Mouse (Mus musculus): ENCODE measurements around the gene Pgm5. TPM values are rescaled to one million over a fixed set of nuclear protein-coding genes. Genes with fewer than 3 reads are reported as not detected.
A peak's percentile ranks its signal among the peaks of the same experiment; 100 is the strongest.

The Pgm5 gene
- polyA plus RNA-seq, 1 experiment from 2014 or later = 0.17 TPM

- 81% methylated on average over 9 of the region's 9 CpGs for WGBS
- Histone ChIP-seq H3K9me3 (replicated peaks) (no peaks in the 10 kb centered on the region), H3K27me3 (ENCODE audit: low read depth, poor library complexity, severe bottlenecking) (no peaks in the 10 kb centered on the region), H3K36me3 (no peaks in the 10 kb centered on the region), H3K27ac (replicated peaks) (no peak overlapping the region), H3K4me3 (no peak overlapping the region), H3K4me1 (peaks cover 23% of the 10 kb centered on the region)
- no peak for DNase-seq (ENCODE audit: low spot score)
Measured at GRCm38 (mm10) chr19:24653230-24653799, 208.3 kb downstream of the Pgm5 start.

- no peaks in the 10 kb centered on the region for H3K36me3 ChIP-seq
Measured at GRCm38 (mm10) chr19:24652342-24653019, 209.2 kb downstream of the Pgm5 start.

GRCm38 (mm10) chr19:24651595-24651994, 210.1 kb downstream of the Pgm5 start:
- 58% methylated on average over 2 of the region's 2 CpGs for WGBS
- no peak for DNase-seq (ENCODE audit: low spot score)

More at GRCm38 (mm10) chr19:24652342-24653019, 209.2 kb downstream of the Pgm5 start:
- Histone ChIP-seq H3K4me1 (peaks cover 23% of the 10 kb centered on the region), H3K27ac (replicated peaks) (no peak overlapping the region), H3K4me3 (no peak overlapping the region), H3K27me3 (ENCODE audit: low read depth, poor library complexity, severe bottlenecking) (no peaks in the 10 kb centered on the region), H3K9me3 (replicated peaks) (no peaks in the 10 kb centered on the region)
- 49% methylated on average over 6 of the region's 6 CpGs for WGBS
- DNase-seq (ENCODE audit: low spot score) = no peak

GRCm38 (mm10) chr19:24650428-24650827, 211.2 kb downstream of the Pgm5 start:
- Histone ChIP-seq H3K4me3 (no peak overlapping the region), H3K27ac (replicated peaks) (no peak overlapping the region), H3K4me1 (peaks cover 25% of the 10 kb centered on the region), H3K9me3 (replicated peaks) (no peaks in the 10 kb centered on the region), H3K27me3 (ENCODE audit: low read depth, poor library complexity, severe bottlenecking) (no peaks in the 10 kb centered on the region), H3K36me3 (no peaks in the 10 kb centered on the region)
- no peak for DNase-seq (ENCODE audit: low spot score)
- 84% methylated on average over 8 of the region's 8 CpGs for WGBS

More at GRCm38 (mm10) chr19:24651595-24651994, 210.1 kb downstream of the Pgm5 start:
- H3K4me1 ChIP-seq = peaks cover 23% of the 10 kb centered on the region
- H3K9me3 ChIP-seq (replicated peaks) = no peaks in the 10 kb centered on the region
- no peak overlapping the region for H3K4me3 ChIP-seq
- peak overlapping the region; percentile 23; the same call in 1 of the 2 replicates for H3K27ac ChIP-seq (replicated peaks)
- no peaks in the 10 kb centered on the region for H3K27me3 ChIP-seq (ENCODE audit: low read depth, poor library complexity, severe bottlenecking)
- H3K36me3 ChIP-seq = no peaks in the 10 kb centered on the region

- H3K36me3 ChIP-seq = no peaks in the 10 kb centered on the region
- no peak overlapping the region for H3K27ac ChIP-seq (replicated peaks)
- H3K27me3 ChIP-seq (ENCODE audit: low read depth, poor library complexity, severe bottlenecking) = no peaks in the 10 kb centered on the region
- 85% methylated on average over 8 of the region's 8 CpGs for WGBS
- H3K9me3 ChIP-seq (replicated peaks) = no peaks in the 10 kb centered on the region
- no peak for DNase-seq (ENCODE audit: low spot score)
- H3K4me3 ChIP-seq = no peak overlapping the region
- peaks cover 33% of the 10 kb centered on the region for H3K4me1 ChIP-seq
Measured at GRCm38 (mm10) chr19:24648016-24648415, 213.6 kb downstream of the Pgm5 start.

- DNase-seq (ENCODE audit: low spot score) = no peak
- WGBS = 82% methylated on average over 8 of the region's 8 CpGs
- H3K27ac ChIP-seq (replicated peaks) = no peak overlapping the region
- H3K36me3 ChIP-seq = no peaks in the 10 kb centered on the region
- peaks cover 19% of the 10 kb centered on the region for H3K4me1 ChIP-seq
- no peak overlapping the region for H3K4me3 ChIP-seq
- H3K9me3 ChIP-seq (replicated peaks) = no peaks in the 10 kb centered on the region
- H3K27me3 ChIP-seq (ENCODE audit: low read depth, poor library complexity, severe bottlenecking) = no peaks in the 10 kb centered on the region
Measured at GRCm38 (mm10) chr19:24646162-24646829, 215.4 kb downstream of the Pgm5 start.

- Histone ChIP-seq H3K27me3 (ENCODE audit: low read depth, poor library complexity, severe bottlenecking) (no peaks in the 10 kb centered on the region), H3K36me3 (no peaks in the 10 kb centered on the region), H3K4me1 (0 out of 2 replicates have a peak, but pooled peaks cover 17% of the 10 kb centered on the region), H3K4me3 (no peak overlapping the region), H3K9me3 (replicated peaks) (no peaks in the 10 kb centered on the region), H3K27ac (replicated peaks) (no peak overlapping the region)
- 72% methylated on average over 10 of the region's 10 CpGs for WGBS
- DNase-seq (ENCODE audit: low spot score) = no peak
Measured at GRCm38 (mm10) chr19:24644971-24645370, 216.7 kb downstream of the Pgm5 start.

GRCm38 (mm10) chr19:24640982-24641381, 220.7 kb downstream of the Pgm5 start:
- Histone ChIP-seq H3K9me3 (replicated peaks) (no peaks in the 10 kb centered on the region), H3K27me3 (ENCODE audit: low read depth, poor library complexity, severe bottlenecking) (no peaks in the 10 kb centered on the region), H3K4me3 (no peak overlapping the region), H3K4me1 (0 out of 2 replicates have a peak, but pooled peaks cover 9% of the 10 kb centered on the region), H3K27ac (replicated peaks) (no peak overlapping the region), H3K36me3 (no peaks in the 10 kb centered on the region)
- 89% methylated on average over 6 of the region's 6 CpGs for WGBS
- no peak for DNase-seq (ENCODE audit: low spot score)

GRCm38 (mm10) chr19:24637988-24638387, 223.7 kb downstream of the Pgm5 start:
- no peak overlapping the region for H3K4me3 ChIP-seq
- 92% methylated on average over 6 of the region's 6 CpGs for whole genome bisulfite sequencing
- no peaks in the 10 kb centered on the region for H3K9me3 ChIP-seq (replicated peaks)
- H3K27me3 ChIP-seq (ENCODE audit: low read depth, poor library complexity, severe bottlenecking) = peaks cover 7% of the 10 kb centered on the region; the same call in 1 of the 2 replicates
- no peak for DNase-seq (ENCODE audit: low spot score)
- no peaks in the 10 kb centered on the region for H3K36me3 ChIP-seq
- no peak overlapping the region for H3K27ac ChIP-seq (replicated peaks)
- no peaks in the 10 kb centered on the region for H3K4me1 ChIP-seq

- Histone ChIP-seq H3K36me3 (no peaks in the 10 kb centered on the region), H3K27me3 (ENCODE audit: low read depth, poor library complexity, severe bottlenecking) (peaks cover 7% of the 10 kb centered on the region; the same call in 1 of the 2 replicates), H3K27ac (replicated peaks) (no peak overlapping the region), H3K4me3 (no peak overlapping the region), H3K4me1 (no peaks in the 10 kb centered on the region), H3K9me3 (replicated peaks) (no peaks in the 10 kb centered on the region)
- no peak for DNase-seq (ENCODE audit: low spot score)
- WGBS = 80% methylated on average over 10 of the region's 10 CpGs
Measured at GRCm38 (mm10) chr19:24636616-24637015, 225.0 kb downstream of the Pgm5 start.

GRCm38 (mm10) chr19:24634602-24635001, 227.1 kb downstream of the Pgm5 start:
- Histone ChIP-seq H3K27ac (replicated peaks) (no peak overlapping the region), H3K4me1 (no peaks in the 10 kb centered on the region)
- 18% methylated on average over 7 of the region's 7 CpGs for WGBS

More at GRCm38 (mm10) chr19:24634602-24635001, 227.1 kb downstream of the Pgm5 start:
- Histone ChIP-seq H3K4me3 (no peak overlapping the region), H3K36me3 (no peaks in the 10 kb centered on the region), H3K27me3 (ENCODE audit: low read depth, poor library complexity, severe bottlenecking) (peaks cover 7% of the 10 kb centered on the region; the same call in 1 of the 2 replicates), H3K9me3 (replicated peaks) (no peaks in the 10 kb centered on the region)
- peak; percentile 71 for DNase-seq (ENCODE audit: low spot score)
